9 mouse cellular contexts compared by ENCODE assay signal in the genomic region with DNA sequence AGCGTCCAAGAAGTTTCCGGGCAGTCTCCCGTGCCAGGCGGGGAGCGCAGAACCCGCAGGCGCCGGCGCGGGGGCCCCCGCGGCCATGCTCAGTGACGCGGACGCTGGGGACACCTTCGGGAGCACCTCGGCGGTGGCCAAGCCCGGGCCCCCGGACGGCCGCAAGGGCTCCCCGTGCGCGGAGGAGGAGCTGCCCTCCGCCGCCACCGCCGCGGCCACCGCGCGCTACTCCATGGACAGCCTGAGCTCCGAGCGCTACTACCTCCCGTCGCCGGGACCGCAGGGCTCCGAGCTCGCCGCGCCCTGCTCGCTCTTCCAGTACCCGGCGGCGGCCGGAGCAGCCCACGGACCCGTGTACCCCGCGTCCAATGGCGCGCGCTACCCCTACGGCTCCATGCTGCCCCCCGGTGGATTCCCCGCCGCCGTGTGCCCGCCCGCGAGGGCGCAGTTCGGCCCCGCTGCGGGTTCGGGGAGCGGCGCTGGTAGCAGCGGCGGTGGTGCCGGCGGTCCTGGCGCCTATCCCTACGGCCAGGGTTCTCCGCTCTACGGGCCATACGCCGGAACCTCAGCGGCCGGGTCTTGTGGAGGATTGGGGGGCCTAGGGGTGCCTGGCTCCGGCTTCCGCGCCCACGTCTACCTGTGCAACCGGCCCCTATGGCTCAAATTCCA. TPM values are rescaled to one million over a fixed set of nuclear protein-coding genes. Genes with fewer than 3 reads are reported as not detected.
A peak's percentile ranks its signal among the peaks of the same experiment; 100 is the strongest.
DNase-seq lines count a peak whose midpoint lies in the region; ATAC-seq and TF ChIP-seq lines count a peak whose summit lies in the region.
"Had no signal": no experiment of that assay in that cellular context is flagged by ENCODE, and none has a peak within 500 bp of the region (broad histone marks: within the 10 kb centered on the region; RNA-seq: fewer than 3 reads in every experiment).

No protein-coding gene starts in this region.

- peak overlapping the region; percentile 37 for H3K4me3 ChIP-seq in kidney, adult 2 months (ENCODE audit: insufficient read depth, low read depth, low read length)
- H3K4me3 ChIP-seq in embryonic facial prominence, embryonic 14.5 days (ENCODE audit: low read depth, low read length), result peak overlapping the region; percentile 45
- H3K4me3 ChIP-seq in stomach, postnatal 0 days (ENCODE audit: low read depth, low read length), result peak overlapping the region; percentile 41

- peak; percentile 31 for ATAC-seq in embryonic facial prominence, embryonic 14.5 days (ENCODE audit: low read depth)
- peak; percentile 44 for ATAC-seq in inflammation-experienced regulatory T-cells, adult 6 months
- ATAC-seq in stomach, postnatal 0 days (ENCODE audit: low FRiP score, low TSS enrichment), result peak; percentile 71
- no peak for ATAC-seq in erythroblast, adult 5-6 weeks (replicated peaks; ENCODE audit: low FRiP score, poor library complexity, severe bottlenecking)

- peak overlapping the region; percentile 69 for H3K4me2 ChIP-seq in embryonic facial prominence, embryonic 14.5 days (ENCODE audit: low read depth, low read length)
- peak overlapping the region; percentile 74 for H3K4me2 ChIP-seq in stomach, postnatal 0 days (replicated peaks; ENCODE audit: low read depth)

- 0 out of 2 replicates have a peak, but pooled peaks cover 4% of the 10 kb centered on the region for H3K27me3 ChIP-seq in kidney, adult 2 months (replicated peaks; ENCODE audit: control insufficient read depth, insufficient read depth, low read length)
- H3K27me3 ChIP-seq in embryonic facial prominence, embryonic 14.5 days (replicated peaks; ENCODE audit: control insufficient read depth, insufficient read depth, low read length), result peaks cover 97% of the 10 kb centered on the region
- H3K27me3 ChIP-seq in stomach, postnatal 0 days (ENCODE audit: control insufficient read depth, insufficient read depth, low read length), result peaks cover 44% of the 10 kb centered on the region

- H3K9ac ChIP-seq in embryonic facial prominence, embryonic 14.5 days (ENCODE audit: low read depth, low read length), result peak overlapping the region; percentile 30; the same call in 1 of the 2 replicates
- no peak overlapping the region for H3K9ac ChIP-seq in stomach, postnatal 0 days (ENCODE audit: low read length)

- no peak for TF ChIP-seq POLR2A in kidney, adult 2 months (IDR thresholded peaks at IDR 0.05; ENCODE audit: low read depth, low read length)

- no peaks in the 10 kb centered on the region for H3K4me1 ChIP-seq in kidney, adult 2 months (ENCODE audit: control insufficient read depth, insufficient read depth, low read length)
- peaks cover 14% of the 10 kb centered on the region; the same call in 1 of the 2 replicates for H3K4me1 ChIP-seq in embryonic facial prominence, embryonic 14.5 days (ENCODE audit: control insufficient read depth, insufficient read depth, low read length)
- 0 out of 2 replicates have a peak, but pooled peaks cover 2% of the 10 kb centered on the region for H3K4me1 ChIP-seq in stomach, postnatal 0 days (replicated peaks; ENCODE audit: control insufficient read depth, insufficient read depth)

- no peaks in the 10 kb centered on the region for H3K36me3 ChIP-seq in kidney, adult 2 months (ENCODE audit: control insufficient read depth, insufficient read depth, low read length)
- H3K36me3 ChIP-seq in embryonic facial prominence, embryonic 14.5 days (ENCODE audit: control insufficient read depth, insufficient read depth, low read length), result no peaks in the 10 kb centered on the region
- no peaks in the 10 kb centered on the region for H3K36me3 ChIP-seq in stomach, postnatal 0 days (ENCODE audit: control insufficient read depth, insufficient read depth, low read length)

- peak; percentile 29 for DNase-seq in kidney, adult 2 months
- DNase-seq in kidney, adult 8-10 months, result no peak
- peak; percentile 64 for DNase-seq in adrenal gland, postnatal 10 days
- no peak for DNase-seq in embryonic facial prominence, embryonic 14.5 days (ENCODE audit: low spot score)
- peak; percentile 43 for DNase-seq in lung, postnatal 4 days
- peak; percentile 42 for DNase-seq in stomach, postnatal 0 days (ENCODE audit: low spot score)

- no peak for TF ChIP-seq CTCF in kidney, adult 2 months (conservative IDR thresholded peaks at IDR 0.05; ENCODE audit: insufficient read depth, insufficient read length, low read depth, low read length)
- TF ChIP-seq CTCF in stomach, postnatal 0 days (IDR thresholded peaks at IDR 0.05; ENCODE audit: low read depth), result peak; percentile 55

- no peak for TF ChIP-seq EP300 in stomach, postnatal 0 days (optimal IDR thresholded peaks at IDR 0.05)

- 1% methylated on average over 87 of the region's 87 CpGs for WGBS in kidney, adult 2 months
- WGBS in embryonic facial prominence, embryonic 14.5 days, result under 1% methylated on average over 52 of the region's 87 CpGs
- under 1% methylated on average over 52 of the region's 87 CpGs for WGBS in stomach, postnatal 0 days

- H3K9me3 ChIP-seq in embryonic facial prominence, embryonic 14.5 days (ENCODE audit: control insufficient read depth, low read length), result no peaks in the 10 kb centered on the region
- no peaks in the 10 kb centered on the region for H3K9me3 ChIP-seq in stomach, postnatal 0 days (ENCODE audit: control insufficient read depth, low read length)

- H3K27ac ChIP-seq in kidney, adult 2 months (ENCODE audit: insufficient read depth, low read depth, low read length), result no peak overlapping the region
- H3K27ac ChIP-seq in embryonic facial prominence, embryonic 14.5 days (replicated peaks; ENCODE audit: low read depth, low read length), result no peak overlapping the region
- no peak overlapping the region for H3K27ac ChIP-seq in stomach, postnatal 0 days (replicated peaks)

RNA-seq across cellular contexts. Expression of gene Eomes, which starts 1.0 kb away (rescaled TPM):
- 0.05 and 0.36 TPM in 2 replicates for polyA plus RNA-seq in kidney, adult 2 months (2012; rRNA removed)
- total RNA-seq in adrenal gland, postnatal 10 days (2021), result under 1 TPM; 0.27 to 0.30 TPM
- polyA plus RNA-seq in embryonic facial prominence, embryonic 14.5 days (2014; fragmentation: Nextera tagmentation; extraction: Ambion mirVana), result 0.07 and 0.08 TPM in 2 replicates
- 10 to 100 TPM in 1 of 3 experiments, under 1 TPM in 2; 0.16 to 10.9 (median 0.62) TPM for polyA plus RNA-seq in inflammation-experienced regulatory T-cells, adult 6 months (2017; shearing (Covaris generic))
- 0.07 and 0.11 TPM in 2 replicates for polyA plus RNA-seq in stomach, postnatal 0 days (2015; fragmentation: Nextera tagmentation; extraction: Ambion mirVana)
- total RNA-seq in erythroblast, adult 5-6 weeks (2015; ENCODE audit: low replicate concordance), result not detected in 2 replicates
- not detected in 2 replicates for total RNA-seq in erythroblast, adult 5-6 weeks (2017; ENCODE audit: low replicate concordance)
- total RNA-seq: MEL had no signal

RNA-seq across cellular contexts. Expression of gene Golga4, which starts 27.1 kb away (rescaled TPM):
- 20.7 and 23.1 TPM in 2 replicates for polyA plus RNA-seq in kidney, adult 2 months (2012; rRNA removed)
- 10 to 100 TPM; 79.3 to 98.4 TPM for total RNA-seq in adrenal gland, postnatal 10 days (2021)
- polyA plus RNA-seq in embryonic facial prominence, embryonic 14.5 days (2014; fragmentation: Nextera tagmentation; extraction: Ambion mirVana), result 48.5 and 52.2 TPM in 2 replicates
- polyA plus RNA-seq in inflammation-experienced regulatory T-cells, adult 6 months (2017; shearing (Covaris generic)), result 10 to 100 TPM; 19.4 to 33.8 (median 29.9) TPM
- 34.2 and 37.0 TPM in 2 replicates for polyA plus RNA-seq in stomach, postnatal 0 days (2015; fragmentation: Nextera tagmentation; extraction: Ambion mirVana)
- 15.3 and 19.2 TPM in 2 replicates for total RNA-seq in erythroblast, adult 5-6 weeks (2015; ENCODE audit: low replicate concordance)
- 20.0 and 24.5 TPM in 2 replicates for total RNA-seq in erythroblast, adult 5-6 weeks (2017; ENCODE audit: low replicate concordance)

Comparison
In these comparisons a context has a peak if more than half of its experiments do, and no peak if none do; other contexts are left out.
1. DNase-seq: peak in kidney, adult 2 months (single experiment), adrenal gland, postnatal 10 days (single experiment), lung, postnatal 4 days (2 of 2) and stomach, postnatal 0 days (single experiment); none in kidney, adult 8-10 months (0 of 2) and embryonic facial prominence, embryonic 14.5 days (single experiment).
2. Peak in every context shown above with its lines, with median percentiles within 50 percentile points of each other: H3K4me3 ChIP-seq.